Mouse (Mus musculus) forebrain, embryonic 16.5 days (tissue): ENCODE results near the gene Impdh2. TPM values are rescaled to one million over a fixed set of nuclear protein-coding genes. Genes with fewer than 3 reads are reported as not detected.

ENCODE experiments used
- ATAC-seq: fragments of 200-750 bp; cut with Nextera tagmentation; 2 replicates; pipeline ENCODE4 v1.8.0; 2017; ENCODE audit warnings: mild to moderate bottlenecking, moderate library complexity
- H3K27ac ChIP-seq: fragments of 300-500 bp; sonication (generic); 2 replicates; pipeline ENCODE4 v1.5.1; 2014; ENCODE audit warnings: low read length, control low read depth
- H3K27me3 ChIP-seq: fragments of 300-500 bp; sonication (generic); replicated peaks from 2 replicates; pipeline ENCODE4 v1.6.1; 2014; ENCODE audit warnings: low read length; ENCODE audit not compliant: control insufficient read depth, insufficient read depth
- H3K36me3 ChIP-seq: fragments of 300-500 bp; sonication (generic); 2 replicates; pipeline ENCODE4 v1.6.1; 2014; ENCODE audit not compliant: control insufficient read depth, insufficient read depth
- H3K4me1 ChIP-seq: fragments of 300-500 bp; sonication (generic); replicated peaks from 2 replicates; pipeline ENCODE4 v1.6.1; 2014; ENCODE audit warnings: low read length; ENCODE audit not compliant: control insufficient read depth, insufficient read depth
- H3K4me2 ChIP-seq: fragments of 300-500 bp; sonication (generic); 2 replicates; pipeline ENCODE4 v1.6.1; 2014; ENCODE audit warnings: mild to moderate bottlenecking, low read length, control low read depth
- H3K4me3 ChIP-seq: fragments of 300-500 bp; sonication (generic); replicated peaks from 2 replicates; pipeline ENCODE4 v1.5.1; 2014; ENCODE audit warnings: mild to moderate bottlenecking, low read length, control low read depth
- H3K9ac ChIP-seq: fragments of 300-500 bp; sonication (generic); replicated peaks from 2 replicates; pipeline ENCODE4 v1.6.1; 2014; ENCODE audit warnings: low read depth, low read length, control low read depth
- H3K9me3 ChIP-seq: fragments of 300-500 bp; sonication (generic); 2 replicates; pipeline ENCODE4 v1.6.1; 2016; ENCODE audit warnings: low read length; ENCODE audit not compliant: control insufficient read depth
- WGBS: fragments of 180-500 bp; shearing (Covaris S2); extraction: QIAGEN DNeasy Blood & Tissue Kit; methylation state at CpG from one replicate; pipeline ENCODE4 v1.1.7; 2014; 5-methylcytosine and 5-hydroxymethylcytosine counted together
- polyA plus RNA-seq: library from polyadenylated mRNA; unstranded; fragments of >200 nt; fragmentation: Nextera tagmentation; extraction: Ambion mirVana; gene quantifications from 2 replicates; pipeline ENCODE4 v1.2.1, GENCODE M21; 2015

Impdh2 gene
- polyA plus RNA-seq, 1 experiment from 2014 or later: 118 TPM

GRCm38 (mm10) chr9:108577025-108577424 is 16.9 kb downstream of the Impdh2 start:
- H3K4me3 ChIP-seq: peak overlapping the region; percentile 91
- peak overlapping the region; percentile 61 for H3K4me2 ChIP-seq
- no peaks in the 10 kb centered on the region for H3K27me3 ChIP-seq
- peaks cover 40% of the 10 kb centered on the region for H3K4me1 ChIP-seq
- no peaks in the 10 kb centered on the region for H3K9me3 ChIP-seq
- WGBS: 41% methylated on average over 6 of the region's 6 CpGs
- H3K36me3 ChIP-seq: peaks cover 24% of the 10 kb centered on the region
- H3K27ac ChIP-seq: no peak overlapping the region
- ATAC-seq: no peak
- H3K9ac ChIP-seq: peak overlapping the region; percentile 15; the same call in 1 of the 2 replicates

GRCm38 (mm10) chr9:108577934-108578544 is 18.0 kb downstream of the Impdh2 start:
- H3K4me1 ChIP-seq: peaks cover 40% of the 10 kb centered on the region
- peak overlapping the region; percentile 61 for H3K4me2 ChIP-seq
- no peaks in the 10 kb centered on the region for H3K9me3 ChIP-seq
- under 1% methylated on average over 24 of the region's 24 CpGs for WGBS
- peak overlapping the region; percentile 92 for H3K9ac ChIP-seq
- ATAC-seq: peak; percentile 14; the same call in 1 of the 2 replicates
- peak overlapping the region; percentile 92 for H3K27ac ChIP-seq
- H3K36me3 ChIP-seq: peaks cover 14% of the 10 kb centered on the region
- H3K4me3 ChIP-seq: peak overlapping the region; percentile 91
- no peaks in the 10 kb centered on the region for H3K27me3 ChIP-seq

GRCm38 (mm10) chr9:108578545-108579343 is 18.7 kb downstream of the Impdh2 start, which contains the start of gene Wdr6:
Gene Wdr6 (minus strand): TSS chr9:108578739.
- Histone ChIP-seq H3K36me3 (peaks cover 11% of the 10 kb centered on the region), H3K4me1 (peaks cover 40% of the 10 kb centered on the region), H3K27me3 (no peaks in the 10 kb centered on the region), H3K9ac (peak within 1 kb of the TSS; percentile 92), H3K4me2 (peak within 1 kb of the TSS; percentile 61), H3K9me3 (no peaks in the 10 kb centered on the region), H3K4me3 (peak within 1 kb of the TSS; percentile 91), H3K27ac (peak within 1 kb of the TSS; percentile 92)
- 3% methylated on average over 51 of the region's 51 CpGs for WGBS
- ATAC-seq: peak; percentile 98

GRCm38 (mm10) chr9:108579344-108579690 is 19.2 kb downstream of the Impdh2 start:
- Histone ChIP-seq H3K4me2 (peak overlapping the region; percentile 61), H3K9ac (peak overlapping the region; percentile 92), H3K36me3 (peaks cover 8% of the 10 kb centered on the region), H3K4me3 (peak overlapping the region; percentile 91; the same call in 1 of the 2 replicates), H3K9me3 (no peaks in the 10 kb centered on the region), H3K27ac (peak overlapping the region; percentile 85), H3K4me1 (peaks cover 37% of the 10 kb centered on the region), H3K27me3 (no peaks in the 10 kb centered on the region)
- WGBS: 66% methylated on average over 5 of the region's 5 CpGs
- no peak for ATAC-seq

GRCm38 (mm10) chr9:108587571-108588180 is 27.6 kb downstream of the Impdh2 start:
- peak overlapping the region; percentile 51 for H3K9ac ChIP-seq
- peaks cover 26% of the 10 kb centered on the region for H3K4me1 ChIP-seq
- ATAC-seq: peak; percentile 98
- no peaks in the 10 kb centered on the region for H3K36me3 ChIP-seq
- no peaks in the 10 kb centered on the region for H3K27me3 ChIP-seq
- WGBS: under 1% methylated on average over 14 of the region's 14 CpGs
- H3K4me3 ChIP-seq: peak overlapping the region; percentile 19
- H3K9me3 ChIP-seq: no peaks in the 10 kb centered on the region
- H3K4me2 ChIP-seq: peak overlapping the region; percentile 55
- H3K27ac ChIP-seq: peak overlapping the region; percentile 94

GRCm38 (mm10) chr9:108589229-108589628 is 29.1 kb downstream of the Impdh2 start:
- no peaks in the 10 kb centered on the region for H3K27me3 ChIP-seq
- ATAC-seq: no peak
- 72% methylated on average over 5 of the region's 5 CpGs for WGBS
- H3K9ac ChIP-seq: no peak overlapping the region
- H3K27ac ChIP-seq: peak overlapping the region; percentile 94
- H3K36me3 ChIP-seq: no peaks in the 10 kb centered on the region
- peaks cover 26% of the 10 kb centered on the region for H3K4me1 ChIP-seq
- no peaks in the 10 kb centered on the region for H3K9me3 ChIP-seq
- no peak overlapping the region for H3K4me2 ChIP-seq
- no peak overlapping the region for H3K4me3 ChIP-seq

- no peak overlapping the region for H3K4me2 ChIP-seq
- no peaks in the 10 kb centered on the region for H3K36me3 ChIP-seq
- H3K27ac ChIP-seq: no peak overlapping the region
- 71% methylated on average over 4 of the region's 4 CpGs for WGBS
- H3K4me3 ChIP-seq: no peak overlapping the region
- no peak for ATAC-seq
- peaks cover 28% of the 10 kb centered on the region for H3K4me1 ChIP-seq
- no peaks in the 10 kb centered on the region for H3K9me3 ChIP-seq
- no peaks in the 10 kb centered on the region for H3K27me3 ChIP-seq
- no peak overlapping the region for H3K9ac ChIP-seq
These were observed 31.4 kb downstream of the Impdh2 start for GRCm38 (mm10) chr9:108591462-108591861.

GRCm38 (mm10) chr9:108594354-108594753 is 34.3 kb downstream of the Impdh2 start:
- H3K4me2 ChIP-seq: no peak overlapping the region
- no peaks in the 10 kb centered on the region for H3K36me3 ChIP-seq
- H3K4me1 ChIP-seq: peaks cover 13% of the 10 kb centered on the region
- no peaks in the 10 kb centered on the region for H3K27me3 ChIP-seq
- H3K9ac ChIP-seq: no peak overlapping the region
- no peak overlapping the region for H3K27ac ChIP-seq
- WGBS: 88% methylated on average over 3 of the region's 3 CpGs
- ATAC-seq: no peak
- H3K4me3 ChIP-seq: no peak overlapping the region
- H3K9me3 ChIP-seq: no peaks in the 10 kb centered on the region
